Comparison of ENCODE assay signal across 9 mouse cellular contexts in the genomic region with DNA sequence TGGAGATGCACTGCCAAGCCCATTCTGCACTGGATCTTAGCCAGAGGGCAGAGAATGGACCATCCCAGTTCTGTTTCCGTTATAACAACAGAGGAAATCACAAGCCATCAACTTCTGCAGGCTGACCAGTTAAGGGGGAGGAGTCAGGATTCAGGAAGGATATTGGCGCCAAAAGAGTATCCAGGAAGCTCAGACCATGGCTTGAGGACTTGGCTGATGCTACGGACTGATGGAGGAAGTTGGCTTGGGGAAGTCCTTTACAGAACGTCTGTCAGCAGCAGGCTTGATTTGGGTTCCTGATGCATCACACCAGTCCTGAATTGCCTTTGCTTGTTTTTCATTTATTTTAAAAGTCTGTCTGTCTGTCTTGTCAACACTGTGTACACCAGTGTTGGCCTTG. TPM values are rescaled to one million over a fixed set of nuclear protein-coding genes. Genes with fewer than 3 reads are reported as not detected.
A peak's percentile ranks its signal among the peaks of the same experiment; 100 is the strongest.
DNase-seq lines count a peak whose midpoint lies in the region; ATAC-seq and TF ChIP-seq lines count a peak whose summit lies in the region.
"Had no signal": no experiment of that assay in that cellular context is flagged by ENCODE, and none has a peak within 500 bp of the region (broad histone marks: within the 10 kb centered on the region; RNA-seq: fewer than 3 reads in every experiment).

No protein-coding gene starts in this region.

- peak overlapping the region; percentile 33 for H3K27ac ChIP-seq in heart, adult 2 months
- H3K27ac ChIP-seq in kidney, postnatal 0 days: no peak overlapping the region
- peak overlapping the region; percentile 94 for H3K27ac ChIP-seq in macrophage

- WGBS in heart, adult 2 months: 23% methylated on average over 4 of the region's 4 CpGs
- WGBS in kidney, postnatal 0 days: 50% methylated on average over 4 of the region's 4 CpGs
- WGBS in macrophage (ENCODE audit: missing documents): 2% methylated on average over 4 of the region's 4 CpGs

- intact Hi-C loops in heart, adult 2 months (cut with DNase I): no loop called here
- intact Hi-C loops in heart, postnatal 14 days (cut with DNase I): loop anchor here (10.0 kb wide), 1 partner anchor 300 kb away; no protein-coding TSS in a partner anchor
- intact Hi-C loops in left cerebral cortex, postnatal 4 days (cut with DNase I): no loop called here

- H3K9me3 ChIP-seq in kidney, postnatal 0 days (replicated peaks; ENCODE audit: low read length): no peaks in the 10 kb centered on the region

- peaks cover 10% of the 10 kb centered on the region for H3K4me1 ChIP-seq in heart, adult 2 months (ENCODE audit: control insufficient read depth, insufficient read depth, low read length)
- H3K4me1 ChIP-seq in kidney, postnatal 0 days (replicated peaks; ENCODE audit: insufficient read depth, low read length): peaks cover 6% of the 10 kb centered on the region; the same call in 1 of the 2 replicates

- H3K79me2 ChIP-seq in heart, adult 2 months (replicated peaks; ENCODE audit: control insufficient read depth, insufficient read depth, low read length): no peaks in the 10 kb centered on the region
- peaks cover 39% of the 10 kb centered on the region for H3K79me2 ChIP-seq in macrophage (ENCODE audit: inconsistent target)

- TF ChIP-seq EP300 in heart, adult 2 months (IDR thresholded peaks at IDR 0.05; ENCODE audit: insufficient read depth, low read depth, low read length): 0 out of 2 replicates have a peak, but pooled peaks have one; percentile 51

- H3K4me3 ChIP-seq in heart, adult 2 months: no peak overlapping the region
- H3K4me3 ChIP-seq in kidney, postnatal 0 days (replicated peaks; ENCODE audit: low read depth, low read length): no peak overlapping the region
- H3K4me3 ChIP-seq in macrophage (ENCODE audit: inconsistent target): no peak overlapping the region

- ATAC-seq in kidney, postnatal 0 days (replicated peaks; ENCODE audit: low FRiP score, low read depth): no peak

- peak; percentile 18; the same call in 1 of the 2 replicates for TF ChIP-seq POLR2A in heart, adult 2 months (IDR thresholded peaks at IDR 0.05; ENCODE audit: insufficient read depth, low read depth, low read length)

- TF ChIP-seq CTCF in heart, adult 2 months (IDR thresholded peaks at IDR 0.05): no peak
- no peak for TF ChIP-seq CTCF in kidney, postnatal 0 days (IDR thresholded peaks at IDR 0.05; ENCODE audit: low read depth)

- no peak overlapping the region for H3K9ac ChIP-seq in heart, adult 2 months (ENCODE audit: low read depth, low read length)
- no peak overlapping the region for H3K9ac ChIP-seq in kidney, postnatal 0 days (ENCODE audit: low read depth, low read length)

- peak; percentile 28 to 58 for DNase-seq in heart, adult 2 months
- no peak for DNase-seq in heart, postnatal 14 days
- DNase-seq in ZHBTc4 (ENCODE audit: low read depth, low spot score) (peak; percentile 67), MN1 (ENCODE audit: low spot score) (no peak)
- peak; percentile 58 for DNase-seq in kidney, postnatal 0 days (ENCODE audit: low spot score)
- no peak for DNase-seq in left cerebral cortex, postnatal 4 days
- DNase-seq in spleen, adult 12 weeks (ENCODE audit: low spot score): no peak
- DNase-seq: thymus, adult 18-20 months had no signal

- H3K36me3 ChIP-seq in heart, adult 2 months (ENCODE audit: control insufficient read depth, insufficient read depth, low read length): no peaks in the 10 kb centered on the region
- H3K36me3 ChIP-seq in kidney, postnatal 0 days (ENCODE audit: insufficient read depth, low read length): no peaks in the 10 kb centered on the region
- H3K36me3 ChIP-seq in macrophage (ENCODE audit: inconsistent target): no peaks in the 10 kb centered on the region

- no peaks in the 10 kb centered on the region for H3K27me3 ChIP-seq in heart, adult 2 months (ENCODE audit: control insufficient read depth, insufficient read depth, low read length)
- no peaks in the 10 kb centered on the region for H3K27me3 ChIP-seq in kidney, postnatal 0 days (ENCODE audit: insufficient read depth, low read length)

- no peak overlapping the region for H3K4me2 ChIP-seq in kidney, postnatal 0 days (ENCODE audit: low read length)

RNA-seq across cellular contexts. Expression of a gene that starts 1.2 kb away (rescaled TPM):
- total RNA-seq in heart, adult 2 months (2021): 10 to 100 TPM; 17.8 to 21.3 TPM
- polyA plus RNA-seq in heart, adult 2 months (2012; rRNA removed): 12.0 and 20.2 TPM in 2 replicates
- total RNA-seq in heart, postnatal 14 days (2021): 10 to 100 TPM; 20.5 to 24.8 TPM
- polyA plus RNA-seq in kidney, postnatal 0 days (2015; fragmentation: Nextera tagmentation; extraction: Ambion mirVana): 32.5 and 34.1 TPM in 2 replicates
- total RNA-seq in macrophage (2018; cell fraction: chromatin; rRNA removed): 100 to 1,000 TPM in 16 of 26 experiments, 10 to 100 TPM in 10; 41.7 to 187 (median 122) TPM
- 10 to 100 TPM; 20.9 to 48.8 (median 31.8) TPM for total RNA-seq in macrophage (2018; cell fraction: cytosol; rRNA removed)
- total RNA-seq in macrophage (2018; cell fraction: nucleus; rRNA removed): 100 to 1,000 TPM in 5 of 26 experiments, 10 to 100 TPM in 21; 43.2 to 119 (median 83.0) TPM
- polyA plus RNA-seq in macrophage (2018): 20.1 to 42.7 TPM (median 38.1 TPM) in 3 replicates
- total RNA-seq in left cerebral cortex, postnatal 4 days (2021): 10 to 100 TPM; 79.8 to 84.0 TPM

RNA-seq across cellular contexts. Expression of a gene that starts 7.3 kb away (rescaled TPM):
- total RNA-seq in heart, adult 2 months (2021): 1,000 to 10,000 TPM in 1 of 2 experiments, 100 to 1,000 TPM in 1; 909 to 1,075 TPM
- polyA plus RNA-seq in heart, adult 2 months (2012; rRNA removed): 1,802 and 2,387 TPM in 2 replicates
- total RNA-seq in heart, postnatal 14 days (2021): 100 to 1,000 TPM; 901 to 988 TPM
- polyA plus RNA-seq in kidney, postnatal 0 days (2015; fragmentation: Nextera tagmentation; extraction: Ambion mirVana): 5,183 and 5,941 TPM in 2 replicates
- total RNA-seq in macrophage (2018; cell fraction: chromatin; rRNA removed): 100 to 1,000 TPM in 1 of 26 experiments, 10 to 100 TPM in 25; 34.5 to 323 (median 44.7) TPM
- 1,000 to 10,000 TPM in 17 of 26 experiments, 100 to 1,000 TPM in 9; 795 to 2,066 (median 1,262) TPM for total RNA-seq in macrophage (2018; cell fraction: cytosol; rRNA removed)
- total RNA-seq in macrophage (2018; cell fraction: nucleus; rRNA removed): 100 to 1,000 TPM; 112 to 327 (median 178) TPM
- polyA plus RNA-seq in macrophage (2018): 1,516 to 2,224 TPM (median 1,908 TPM) in 3 replicates
- total RNA-seq in left cerebral cortex, postnatal 4 days (2021): 1,000 to 10,000 TPM in 1 of 2 experiments, 100 to 1,000 TPM in 1; 955 to 1,024 TPM

RNA-seq across cellular contexts. Expression of a gene that starts 12.0 kb away (rescaled TPM):
- total RNA-seq in heart, adult 2 months (2021): not detected
- 0.18 TPM in 2 replicates for polyA plus RNA-seq in heart, adult 2 months (2012; rRNA removed)
- under 1 TPM in 1 of 2 experiments, not detected in 1; 0.07 TPM for total RNA-seq in heart, postnatal 14 days (2021)
- polyA plus RNA-seq in kidney, postnatal 0 days (2015; fragmentation: Nextera tagmentation; extraction: Ambion mirVana): 0.09 and 0.11 TPM in 2 replicates
- total RNA-seq in macrophage (2018; cell fraction: chromatin; rRNA removed): not detected
- under 1 TPM in 2 of 26 experiments, not detected in 24; 0.04 to 0.07 TPM for total RNA-seq in macrophage (2018; cell fraction: cytosol; rRNA removed)
- under 1 TPM in 1 of 26 experiments, not detected in 25; 0.20 TPM for total RNA-seq in macrophage (2018; cell fraction: nucleus; rRNA removed)
- not detected in 3 replicates for polyA plus RNA-seq in macrophage (2018)
- total RNA-seq in left cerebral cortex, postnatal 4 days (2021): 1 to 10 TPM; 4.4 to 4.5 TPM

RNA-seq across cellular contexts. Expression of a gene that starts 30.8 kb away (rescaled TPM):
- total RNA-seq in heart, adult 2 months (2021): 10 to 100 TPM; 44.6 to 49.1 TPM
- 26.8 and 40.7 TPM in 2 replicates for polyA plus RNA-seq in heart, adult 2 months (2012; rRNA removed)
- 10 to 100 TPM; 38.8 to 40.1 TPM for total RNA-seq in heart, postnatal 14 days (2021)
- polyA plus RNA-seq in kidney, postnatal 0 days (2015; fragmentation: Nextera tagmentation; extraction: Ambion mirVana): 87.2 and 90.3 TPM in 2 replicates
- total RNA-seq in macrophage (2018; cell fraction: chromatin; rRNA removed): 10 to 100 TPM; 13.2 to 34.3 (median 24.5) TPM
- total RNA-seq in macrophage (2018; cell fraction: cytosol; rRNA removed): 10 to 100 TPM; 30.4 to 56.5 (median 42.0) TPM
- 10 to 100 TPM; 18.9 to 41.0 (median 29.8) TPM for total RNA-seq in macrophage (2018; cell fraction: nucleus; rRNA removed)
- polyA plus RNA-seq in macrophage (2018): 47.6 to 62.3 TPM (median 58.2 TPM) in 3 replicates
- total RNA-seq in left cerebral cortex, postnatal 4 days (2021): 10 to 100 TPM; 86.2 to 89.3 TPM

RNA-seq across cellular contexts. Expression of a gene that starts 41.5 kb away (rescaled TPM):
- 10 to 100 TPM; 12.6 to 14.7 TPM for total RNA-seq in heart, adult 2 months (2021)
- 21.5 and 29.0 TPM in 2 replicates for polyA plus RNA-seq in heart, adult 2 months (2012; rRNA removed)
- total RNA-seq in heart, postnatal 14 days (2021): 1 to 10 TPM; 3.8 to 4.0 TPM
- 4.2 and 5.5 TPM in 2 replicates for polyA plus RNA-seq in kidney, postnatal 0 days (2015; fragmentation: Nextera tagmentation; extraction: Ambion mirVana)
- 1 to 10 TPM in 15 of 26 experiments, under 1 TPM in 8, not detected in 3; 0.22 to 3.5 (median 1.3) TPM for total RNA-seq in macrophage (2018; cell fraction: chromatin; rRNA removed)
- total RNA-seq in macrophage (2018; cell fraction: cytosol; rRNA removed): 1 to 10 TPM; 1.0 to 3.8 (median 2.1) TPM
- total RNA-seq in macrophage (2018; cell fraction: nucleus; rRNA removed): 1 to 10 TPM in 16 of 26 experiments, under 1 TPM in 10; 0.21 to 2.7 (median 1.2) TPM
- 1.2 to 1.7 TPM (median 1.6 TPM) in 3 replicates for polyA plus RNA-seq in macrophage (2018)
- total RNA-seq in left cerebral cortex, postnatal 4 days (2021): 10 to 100 TPM; 29.6 to 48.2 TPM

Comparison
In these comparisons a context has a peak if more than half of its experiments do, and no peak if none do; other contexts are left out.
1. DNase-seq: peak in heart, adult 2 months (2 of 2), ZHBTc4 (single experiment) and kidney, postnatal 0 days (single experiment); none in heart, postnatal 14 days (0 of 2), MN1 (single experiment), left cerebral cortex, postnatal 4 days (single experiment) and spleen, adult 12 weeks (single experiment).
2. RNA of a gene that starts 12.0 kb away (total RNA-seq): 4.4 to 4.5 TPM in left cerebral cortex, postnatal 4 days; 0.07 TPM in heart, postnatal 14 days and not detected in heart, adult 2 months; every median in the first group is over 4 times any median in the second.